In genomic region chr8:80878801-80879425, GRCm38 (mm10) we compare ENCODE assay signal across 8 mouse cellular contexts. TPM values are rescaled to one million over a fixed set of nuclear protein-coding genes. Genes with fewer than 3 reads are reported as not detected.
DNase-seq lines count a peak whose midpoint lies in the region; ATAC-seq and TF ChIP-seq lines count a peak whose summit lies in the region.

No protein-coding gene starts in this region.

- peak overlapping the region; percentile 91 for H3K9ac ChIP-seq in heart, embryonic 15.5 days
- peak overlapping the region; percentile 64 for H3K9ac ChIP-seq in neural tube, embryonic 15.5 days (replicated peaks)

- peaks cover 3% of the 10 kb centered on the region; the same call in 1 of the 2 replicates for H3K4me1 ChIP-seq in embryonic fibroblast, embryonic 13.5 days (ENCODE audit: control insufficient read depth, insufficient read depth, low read length)
- peaks cover 31% of the 10 kb centered on the region for H3K4me1 ChIP-seq in heart, embryonic 15.5 days (replicated peaks)
- H3K4me1 ChIP-seq in lung, adult 2 months (ENCODE audit: control insufficient read depth, insufficient read depth, low read length): peaks cover 14% of the 10 kb centered on the region
- peaks cover 23% of the 10 kb centered on the region for H3K4me1 ChIP-seq in neural tube, embryonic 15.5 days

- TF ChIP-seq POLR2A in embryonic fibroblast, embryonic 13.5 days (IDR thresholded peaks at IDR 0.05; ENCODE audit: low read depth, low read length): peak; percentile 3; the same call in 1 of the 2 replicates
- 0 out of 2 replicates have a peak, but pooled peaks have one; percentile 10 for TF ChIP-seq POLR2A in lung, adult 2 months (IDR thresholded peaks at IDR 0.05; ENCODE audit: borderline replicate concordance, extremely low read depth, low read depth, low read length)

- ATAC-seq in heart, embryonic 15.5 days (replicated peaks; ENCODE audit: insufficient number of reproducible peaks, insufficient read depth, low FRiP score, low read depth): no peak
- no peak for ATAC-seq in neural tube, embryonic 15.5 days (ENCODE audit: low FRiP score)

- DNase-seq in thymus, postnatal 14 days: peak; percentile 12
- DNase-seq in thymus, adult 18-20 months: no peak
- peak; percentile 87 for DNase-seq in kidney, postnatal 10 days
- peak; percentile 68 for DNase-seq in lung, adult 2 months
- DNase-seq in c-Kit-positive CD71-positive TER-119-positive erythroid progenitor cells, embryonic 14.5 days (ENCODE audit: low spot score): no peak

- no peaks in the 10 kb centered on the region for H3K36me3 ChIP-seq in heart, embryonic 15.5 days
- H3K36me3 ChIP-seq in neural tube, embryonic 15.5 days: no peaks in the 10 kb centered on the region

- under 1% methylated on average over 26 of the region's 26 CpGs for WGBS in heart, embryonic 15.5 days
- under 1% methylated on average over 26 of the region's 26 CpGs for WGBS in lung, adult 2 months
- under 1% methylated on average over 26 of the region's 26 CpGs for WGBS in neural tube, embryonic 15.5 days

- peak overlapping the region; percentile 97 for H3K27ac ChIP-seq in embryonic fibroblast, embryonic 13.5 days (ENCODE audit: insufficient read depth, low read length)
- H3K27ac ChIP-seq in heart, embryonic 15.5 days: peak overlapping the region; percentile 100
- H3K27ac ChIP-seq in neural tube, embryonic 15.5 days (replicated peaks): peak overlapping the region; percentile 86

- TF ChIP-seq CTCF in embryonic fibroblast, embryonic 13.5 days (IDR thresholded peaks at IDR 0.05; ENCODE audit: borderline replicate concordance, insufficient read depth, low read length): no peak
- 0 out of 2 replicates have a peak, but pooled peaks have one; percentile 7 for TF ChIP-seq CTCF in lung, adult 2 months (IDR thresholded peaks at IDR 0.05; ENCODE audit: insufficient read depth, low read length)

- no peaks in the 10 kb centered on the region for H3K9me3 ChIP-seq in heart, embryonic 15.5 days (replicated peaks)
- no peaks in the 10 kb centered on the region for H3K9me3 ChIP-seq in neural tube, embryonic 15.5 days (replicated peaks)

- peak overlapping the region; percentile 90 for H3K4me2 ChIP-seq in heart, embryonic 15.5 days
- peak overlapping the region; percentile 76 for H3K4me2 ChIP-seq in neural tube, embryonic 15.5 days

- H3K27me3 ChIP-seq in heart, embryonic 15.5 days: no peaks in the 10 kb centered on the region
- no peaks in the 10 kb centered on the region for H3K27me3 ChIP-seq in neural tube, embryonic 15.5 days (replicated peaks)

- H3K4me3 ChIP-seq in embryonic fibroblast, embryonic 13.5 days (ENCODE audit: insufficient read depth, low read length): peak overlapping the region; percentile 76
- H3K4me3 ChIP-seq in heart, embryonic 15.5 days: peak overlapping the region; percentile 86
- H3K4me3 ChIP-seq in lung, adult 2 months (replicated peaks; ENCODE audit: extremely low read depth, low read depth, low read length): peak overlapping the region; percentile 86
- H3K4me3 ChIP-seq in neural tube, embryonic 15.5 days (replicated peaks): peak overlapping the region; percentile 58

RNA-seq across cellular contexts. Expression of gene Gab1, which starts 1.4 kb away (rescaled TPM):
- polyA plus RNA-seq in embryonic fibroblast, embryonic 13.5 days (2011; ENCODE audit: insufficient read length, low read depth, missing spikeins): 15.5 and 25.4 TPM in 2 replicates
- 28.4 and 30.6 TPM in 2 replicates for polyA plus RNA-seq in heart, embryonic 15.5 days (2015; fragmentation: Nextera tagmentation; extraction: Ambion mirVana)
- 36.2 and 49.5 TPM in 2 replicates for polyA plus RNA-seq in lung, adult 2 months (2012; rRNA removed)
- 9.6 and 11.4 TPM in 2 replicates for polyA plus RNA-seq in neural tube, embryonic 15.5 days (2015; fragmentation: Nextera tagmentation; extraction: Ambion mirVana)

Comparison
In these comparisons a context has a peak if more than half of its experiments do, and no peak if none do; other contexts are left out.
1. DNase-seq: peak in thymus, postnatal 14 days (single experiment), kidney, postnatal 10 days (single experiment) and lung, adult 2 months (single experiment); none in thymus, adult 18-20 months (0 of 2) and c-Kit-positive CD71-positive TER-119-positive erythroid progenitor cells, embryonic 14.5 days (single experiment).
2. Peak in every context shown above with its lines, with median percentiles within 50 percentile points of each other: H3K27ac ChIP-seq and H3K4me3 ChIP-seq.